Mouse (Mus musculus): Measurements from ENCODE around the gene Rpl3.

GRCm38 (mm10) chr15:80124651-80125050 is 33.0 kb upstream of the Rpl3 start:
- no peak for TF ChIP-seq CTCF (IDR thresholded peaks at IDR 0.05; ENCODE audit: low read depth, low read length)
- no peak for TF ChIP-seq POLR2A (IDR thresholded peaks at IDR 0.05; ENCODE audit: extremely low read depth, insufficient read depth, low read length)

All from liver, adult 2 months (tissue).